Mouse (Mus musculus) kidney, embryonic 15.5 days (tissue): ENCODE data around the gene Hoxa6. TPM values are rescaled to one million over a fixed set of nuclear protein-coding genes. Genes with fewer than 3 reads are reported as not detected.

Experiments
- ATAC-seq: fragments of 200-750 bp; cut with Nextera tagmentation; replicated peaks from 2 replicates; pipeline ENCODE4 v1.8.0; 2017; ENCODE audit warnings: moderate TSS enrichment; ENCODE audit not compliant: low FRiP score
- H3K27ac ChIP-seq: fragments of 300-500 bp; sonication (generic); 2 replicates; pipeline ENCODE4 v1.5.1; 2015; ENCODE audit warnings: mild to moderate bottlenecking, inconsistent platforms
- H3K27me3 ChIP-seq: fragments of 300-500 bp; sonication (generic); 2 replicates; pipeline ENCODE4 v1.6.1; 2015; ENCODE audit warnings: inconsistent platforms
- H3K36me3 ChIP-seq: fragments of 300-500 bp; sonication (generic); 2 replicates; pipeline ENCODE4 v1.6.1; 2015; ENCODE audit warnings: inconsistent platforms
- H3K4me1 ChIP-seq: fragments of 300-500 bp; sonication (generic); 2 replicates; pipeline ENCODE4 v1.6.1; 2015; ENCODE audit warnings: inconsistent platforms
- H3K4me2 ChIP-seq: fragments of 300-500 bp; sonication (generic); 2 replicates; pipeline ENCODE4 v1.6.1; 2015; ENCODE audit warnings: moderate library complexity, mild to moderate bottlenecking, inconsistent platforms
- H3K4me3 ChIP-seq: fragments of 300-500 bp; sonication (generic); replicated peaks from 2 replicates; pipeline ENCODE4 v1.5.1; 2015; ENCODE audit warnings: mild to moderate bottlenecking, inconsistent platforms
- H3K9ac ChIP-seq: fragments of 300-500 bp; sonication (generic); 2 replicates; pipeline ENCODE4 v1.6.1; 2015; ENCODE audit warnings: mild to moderate bottlenecking, inconsistent platforms
- H3K9me3 ChIP-seq: fragments of 300-500 bp; sonication (generic); replicated peaks from 2 replicates; pipeline ENCODE4 v1.6.1; 2016; ENCODE audit warnings: inconsistent platforms
- WGBS: fragments of 180-500 bp; shearing (Covaris S2); methylation state at CpG from one replicate; pipeline ENCODE4 v1.1.7; 2015; ENCODE audit warnings: mixed read lengths; 5-methylcytosine and 5-hydroxymethylcytosine counted together
- polyA plus RNA-seq: library from polyadenylated mRNA; unstranded; fragments of >200 nt; fragmentation: Nextera tagmentation; extraction: Ambion mirVana; gene quantifications from 2 replicates; pipeline ENCODE4 v1.2.1, GENCODE M21; 2015

Gene Hoxa6
- polyA plus RNA-seq, 1 experiment from 2014 or later: 4.3 TPM

DNA sequence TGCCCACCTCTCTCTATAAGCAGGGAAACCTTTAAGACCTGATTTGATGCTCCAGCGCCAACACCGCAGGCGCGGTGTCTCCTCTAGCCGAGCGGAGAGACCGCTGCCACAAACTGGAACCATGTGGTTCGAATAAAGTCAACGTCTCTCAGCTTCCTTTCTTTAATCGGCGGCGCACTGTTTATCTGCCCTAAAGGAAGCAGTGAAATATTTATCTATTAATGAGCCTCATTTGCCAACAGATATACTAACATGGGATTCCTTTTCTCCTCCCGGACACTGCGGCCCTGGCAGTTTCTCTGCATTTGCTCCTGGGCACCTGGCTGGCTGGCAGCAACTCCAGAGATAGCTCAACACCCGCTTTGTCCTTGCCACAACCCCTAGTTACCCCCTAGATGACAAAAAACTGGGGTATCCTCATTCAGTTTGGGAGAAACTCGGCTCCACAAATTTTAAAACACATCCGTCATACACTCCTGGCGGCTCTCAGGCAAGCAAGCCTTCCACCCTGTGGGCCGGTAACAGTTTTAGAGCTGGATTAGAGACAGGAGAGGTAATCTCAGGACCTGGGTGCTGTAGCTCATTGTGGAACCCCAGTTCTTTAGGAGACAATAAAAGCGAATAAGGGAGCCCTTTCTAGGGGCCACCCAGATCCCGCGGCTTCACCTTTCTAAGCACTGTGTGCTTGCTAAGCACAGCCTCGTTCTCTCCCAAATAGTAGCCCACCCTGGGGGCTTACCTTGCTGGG, 9.5 kb upstream of the Hoxa6 start:
- peak overlapping the region; percentile 99 for H3K27ac ChIP-seq
- H3K4me2 ChIP-seq: peak overlapping the region; percentile 92
- peaks cover 64% of the 10 kb centered on the region for H3K4me1 ChIP-seq
- H3K9ac ChIP-seq: peak overlapping the region; percentile 78
- H3K36me3 ChIP-seq: no peaks in the 10 kb centered on the region
- no peak for ATAC-seq
- no peaks in the 10 kb centered on the region for H3K9me3 ChIP-seq
- WGBS: 13% methylated on average over 23 of the region's 23 CpGs
- peaks cover 21% of the 10 kb centered on the region; the same call in 1 of the 2 replicates for H3K27me3 ChIP-seq
- peak overlapping the region; percentile 67 for H3K4me3 ChIP-seq

DNA sequence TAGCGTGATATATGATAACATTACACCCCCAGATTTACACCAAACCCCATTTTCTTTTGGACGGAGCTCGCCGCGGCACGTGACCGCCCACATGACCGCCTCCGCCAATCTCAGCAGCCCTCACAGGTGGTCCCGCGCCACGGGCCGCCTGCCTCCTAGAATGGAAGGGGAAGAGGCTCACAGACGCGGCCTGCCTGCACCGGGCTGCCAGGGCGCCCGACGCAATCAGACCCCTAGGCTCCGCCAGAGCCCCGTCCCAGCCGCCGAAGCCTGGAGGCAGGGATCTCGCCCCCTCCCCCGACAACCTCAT, 8.9 kb upstream of the Hoxa6 start:
- H3K4me1 ChIP-seq: peaks cover 64% of the 10 kb centered on the region
- peak overlapping the region; percentile 99 for H3K27ac ChIP-seq
- ATAC-seq: peak; percentile 80
- peak overlapping the region; percentile 67 for H3K4me3 ChIP-seq
- H3K27me3 ChIP-seq: peaks cover 21% of the 10 kb centered on the region; the same call in 1 of the 2 replicates
- peak overlapping the region; percentile 92 for H3K4me2 ChIP-seq
- H3K36me3 ChIP-seq: no peaks in the 10 kb centered on the region
- 0% methylated on average over 25 of the region's 25 CpGs for WGBS
- H3K9ac ChIP-seq: peak overlapping the region; percentile 78
- H3K9me3 ChIP-seq: no peaks in the 10 kb centered on the region

DNA sequence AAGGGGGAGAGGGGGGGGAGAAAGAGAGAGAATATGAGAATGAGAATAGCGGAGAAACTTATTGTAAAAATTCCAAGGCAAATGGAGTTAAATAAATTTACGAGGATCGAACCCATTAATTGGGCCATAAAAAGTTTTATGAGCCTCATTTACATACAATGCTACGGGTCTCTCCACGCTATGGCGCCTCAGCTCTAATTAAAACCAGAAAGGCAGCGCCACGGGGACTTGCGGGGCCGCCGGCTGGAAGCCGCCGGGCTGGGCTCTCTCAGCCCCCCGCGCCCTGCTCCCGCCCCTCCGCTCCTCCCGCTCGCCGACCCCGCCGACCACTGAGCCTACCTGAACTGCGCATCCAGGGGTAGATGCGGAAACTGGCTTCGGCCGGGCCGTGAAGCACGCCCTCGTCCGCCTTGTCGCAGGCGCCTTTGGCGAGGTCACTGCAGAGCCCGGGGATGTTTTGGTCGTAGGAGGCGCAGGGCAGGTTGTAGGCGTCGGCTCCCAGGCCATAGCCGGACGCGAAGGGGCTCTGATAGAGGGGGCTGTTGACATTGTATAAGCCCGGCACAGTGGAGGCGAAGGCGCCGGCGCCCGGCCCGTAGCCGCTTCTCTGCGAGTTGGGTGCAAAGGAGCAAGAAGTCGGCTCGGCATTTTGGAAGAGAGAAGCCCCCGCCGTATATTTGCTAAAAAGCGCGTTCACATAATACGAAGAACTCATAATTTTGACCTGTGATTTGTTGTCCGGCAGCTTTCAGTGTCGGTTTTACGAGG, 8.4 kb upstream of the Hoxa6 start:
- Histone ChIP-seq H3K9me3 (no peaks in the 10 kb centered on the region), H3K27ac (peak overlapping the region; percentile 99), H3K36me3 (no peaks in the 10 kb centered on the region), H3K27me3 (peaks cover 17% of the 10 kb centered on the region; the same call in 1 of the 2 replicates), H3K4me2 (peak overlapping the region; percentile 92), H3K9ac (peak overlapping the region; percentile 78), H3K4me3 (peak overlapping the region; percentile 67), H3K4me1 (peaks cover 58% of the 10 kb centered on the region)
- WGBS: under 1% methylated on average over 60 of the region's 60 CpGs
- ATAC-seq: peak; percentile 15; the same call in 1 of the 2 replicates

DNA sequence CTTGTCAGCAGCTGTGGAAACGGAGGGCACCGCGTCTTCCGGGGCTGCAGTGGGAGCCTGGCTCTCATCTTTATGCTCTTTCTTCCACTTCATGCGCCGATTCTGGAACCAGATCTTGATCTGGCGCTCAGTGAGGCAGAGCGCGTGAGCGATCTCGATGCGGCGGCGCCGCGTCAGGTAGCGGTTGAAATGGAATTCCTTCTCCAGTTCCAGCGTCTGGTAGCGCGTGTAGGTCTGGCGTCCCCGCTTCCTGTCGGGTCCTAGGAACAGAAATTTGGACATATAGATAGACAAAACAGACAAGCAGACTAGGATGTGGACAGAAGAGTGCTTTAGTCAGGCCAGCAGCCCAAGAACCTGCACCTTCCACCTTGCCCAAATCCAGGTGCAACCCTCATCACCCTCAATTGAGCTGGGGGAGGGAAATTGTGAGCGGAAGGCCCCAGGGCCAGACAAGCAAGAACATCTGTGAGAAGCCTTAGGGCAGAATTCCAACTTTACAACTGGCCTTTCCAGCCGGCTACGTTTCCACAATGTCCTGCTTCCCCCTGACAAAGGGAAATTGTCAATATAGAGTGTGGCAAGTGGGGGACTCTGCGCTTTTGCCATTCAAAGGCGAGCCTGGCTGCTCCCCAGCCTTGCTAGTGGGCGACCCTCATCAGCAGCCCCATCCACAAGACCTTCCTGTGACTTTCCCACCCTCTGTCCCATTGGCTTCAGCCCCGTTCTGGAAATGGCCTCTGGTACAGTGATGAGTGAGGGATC, 7.4 kb upstream of the Hoxa6 start:
- H3K9ac ChIP-seq: peak overlapping the region; percentile 78
- H3K36me3 ChIP-seq: no peaks in the 10 kb centered on the region
- ATAC-seq: no peak
- H3K9me3 ChIP-seq: no peaks in the 10 kb centered on the region
- H3K4me1 ChIP-seq: peaks cover 61% of the 10 kb centered on the region
- peak overlapping the region; percentile 67 for H3K4me3 ChIP-seq
- WGBS: 1% methylated on average over 30 of the region's 30 CpGs
- H3K4me2 ChIP-seq: peak overlapping the region; percentile 92
- peak overlapping the region; percentile 99 for H3K27ac ChIP-seq
- peaks cover 15% of the 10 kb centered on the region; the same call in 1 of the 2 replicates for H3K27me3 ChIP-seq

DNA sequence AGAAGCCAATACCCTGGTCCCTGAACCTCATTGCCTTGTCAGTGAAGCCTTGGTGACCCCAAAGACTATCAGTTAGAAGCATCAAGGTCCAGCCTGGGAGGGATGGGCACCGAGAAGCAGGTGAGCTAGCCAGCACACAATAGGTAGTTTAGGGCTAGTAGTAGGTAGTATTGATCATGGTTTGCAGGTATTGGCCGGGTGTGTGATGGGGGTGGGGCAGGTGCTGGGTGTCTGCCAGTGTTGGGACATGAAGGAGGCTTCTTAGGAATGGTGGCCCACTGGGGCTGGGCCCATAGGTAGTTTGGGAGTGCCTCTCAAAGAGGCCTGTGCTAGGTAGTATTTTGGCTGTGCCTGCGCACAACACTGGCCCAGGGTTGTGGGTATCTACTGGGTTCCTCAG, 6.5 kb upstream of the Hoxa6 start:
- WGBS: 36% methylated on average over 3 of the region's 3 CpGs
- peak overlapping the region; percentile 92 for H3K4me2 ChIP-seq
- no peaks in the 10 kb centered on the region for H3K9me3 ChIP-seq
- no peak for ATAC-seq
- peak overlapping the region; percentile 67 for H3K4me3 ChIP-seq
- H3K4me1 ChIP-seq: peaks cover 65% of the 10 kb centered on the region
- H3K27me3 ChIP-seq: peaks cover 15% of the 10 kb centered on the region; the same call in 1 of the 2 replicates
- H3K27ac ChIP-seq: peak overlapping the region; percentile 99; the same call in 1 of the 2 replicates
- H3K9ac ChIP-seq: peak overlapping the region; percentile 78; the same call in 1 of the 2 replicates
- no peaks in the 10 kb centered on the region for H3K36me3 ChIP-seq

DNA sequence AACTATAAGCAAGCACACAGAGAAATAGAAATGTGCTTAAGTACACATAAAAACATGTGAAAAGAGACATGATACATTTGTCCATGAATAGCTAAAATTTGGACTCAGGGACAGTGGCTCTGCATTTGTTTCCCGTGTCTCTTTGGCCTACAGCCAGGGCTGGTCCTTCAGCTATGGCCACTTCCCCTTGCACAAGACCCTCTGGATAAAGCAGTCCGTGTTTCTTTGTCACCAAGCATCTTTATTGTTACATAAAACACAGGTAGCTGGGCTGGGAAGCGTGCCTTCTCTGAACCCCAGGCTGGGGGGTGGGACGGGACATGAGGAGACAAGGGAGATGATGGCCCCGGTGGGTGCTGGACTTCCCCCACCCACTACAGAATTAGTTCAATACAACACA, 5.7 kb upstream of the Hoxa6 start:
- peaks cover 66% of the 10 kb centered on the region for H3K4me1 ChIP-seq
- H3K4me2 ChIP-seq: peak overlapping the region; percentile 92
- H3K9ac ChIP-seq: 0 out of 2 replicates have a peak overlapping the region, but pooled peaks have one; percentile 4
- H3K4me3 ChIP-seq: peak overlapping the region; percentile 69
- H3K36me3 ChIP-seq: no peaks in the 10 kb centered on the region
- H3K27ac ChIP-seq: peak overlapping the region; percentile 99
- no peaks in the 10 kb centered on the region for H3K9me3 ChIP-seq
- no peak for ATAC-seq
- H3K27me3 ChIP-seq: peaks cover 15% of the 10 kb centered on the region; the same call in 1 of the 2 replicates
- 18% methylated on average over 5 of the region's 5 CpGs for WGBS

DNA sequence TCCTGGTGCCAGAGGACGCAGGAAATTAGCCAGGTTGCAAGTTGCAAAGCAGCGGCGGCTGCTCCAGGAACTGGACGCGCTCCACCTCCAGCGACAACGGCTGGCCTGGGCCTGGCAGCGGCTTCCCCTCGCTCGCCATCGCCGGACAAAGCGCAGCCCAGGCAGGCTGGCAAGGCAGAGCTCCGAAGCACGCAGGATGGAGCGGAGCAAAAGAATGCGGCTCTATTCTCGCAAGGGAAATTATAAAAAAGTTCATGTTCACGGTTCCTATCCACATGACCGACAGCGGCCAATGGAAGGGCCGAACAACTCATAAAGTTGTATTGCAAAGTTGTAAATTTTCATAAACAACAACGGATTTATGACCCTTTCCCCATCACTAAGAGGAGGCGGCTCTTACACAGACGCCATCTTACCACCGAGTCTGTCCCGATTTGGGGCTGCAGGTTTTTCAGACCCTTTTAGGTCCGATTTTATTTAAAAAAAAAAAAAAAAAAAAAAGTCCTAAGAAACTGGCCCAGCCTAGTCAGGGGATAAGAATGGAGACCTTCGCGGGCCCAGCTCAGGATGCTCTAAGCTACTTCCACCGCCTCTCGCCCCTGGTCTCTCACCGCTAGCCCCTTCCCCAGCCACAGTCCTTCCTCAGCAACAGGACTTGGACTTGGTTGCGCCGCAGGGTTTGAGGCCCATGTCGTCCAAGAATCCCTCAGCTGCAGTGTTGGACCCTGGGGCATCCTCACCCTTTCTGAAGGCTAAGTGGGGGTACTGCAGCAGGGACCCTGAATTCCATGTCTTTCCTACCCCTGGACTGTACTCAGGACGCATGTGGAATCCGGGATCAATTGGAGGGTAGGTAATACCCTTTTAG, 4.8 kb upstream of the Hoxa6 start, which contains the start of the genes Hoxa3 and Gm28308:
TSS of gene Hoxa3 (minus strand) at position 218 of the 868 bp plus-strand sequence.
TSS of gene Gm28308 (minus strand) at position 221 of the 868 bp plus-strand sequence.
- WGBS: 3% methylated on average over 38 of the region's 38 CpGs
- H3K9ac ChIP-seq: peak within 1 kb of the TSS; percentile 85
- H3K27me3 ChIP-seq: peaks cover 15% of the 10 kb centered on the region; the same call in 1 of the 2 replicates
- ATAC-seq: peak; percentile 52
- peak within 1 kb of the TSS; percentile 69 for H3K4me3 ChIP-seq
- H3K4me2 ChIP-seq: peak within 1 kb of the TSS; percentile 92
- peaks cover 66% of the 10 kb centered on the region for H3K4me1 ChIP-seq
- H3K27ac ChIP-seq: peak within 1 kb of the TSS; percentile 99
- no peaks in the 10 kb centered on the region for H3K36me3 ChIP-seq
- H3K9me3 ChIP-seq: no peaks in the 10 kb centered on the region

DNA sequence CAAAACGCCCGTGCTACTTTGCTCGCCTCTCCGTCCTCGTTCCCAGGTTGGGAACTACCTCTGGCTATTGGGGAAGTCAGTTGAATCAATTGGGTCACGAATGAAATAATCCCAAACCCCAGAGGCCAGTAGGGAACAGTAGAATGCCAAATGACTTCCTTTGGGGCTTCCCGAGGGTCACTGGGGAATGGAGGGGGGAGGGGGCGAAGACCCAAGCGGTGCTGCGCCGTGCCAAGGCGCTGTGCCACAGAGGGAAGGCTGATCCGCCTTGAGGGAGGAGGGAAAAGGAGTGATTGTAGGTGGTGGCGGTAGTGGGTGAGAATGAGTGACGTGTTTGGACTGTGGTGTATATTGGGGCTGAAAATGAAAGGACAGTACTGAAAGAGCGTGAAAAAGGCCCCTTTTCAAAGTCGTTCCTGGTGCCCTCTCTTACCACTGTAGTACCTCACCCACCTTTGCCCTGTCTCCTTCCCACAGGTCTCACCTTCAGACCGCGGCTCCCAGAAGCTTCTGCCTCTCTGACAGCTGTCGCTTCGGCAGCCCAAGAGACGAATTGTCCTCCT, 4.1 kb upstream of the Hoxa6 start:
- Histone ChIP-seq H3K9ac (peak overlapping the region; percentile 85), H3K9me3 (no peaks in the 10 kb centered on the region), H3K4me3 (peak overlapping the region; percentile 69), H3K27ac (peak overlapping the region; percentile 99), H3K4me2 (peak overlapping the region; percentile 92), H3K27me3 (peaks cover 15% of the 10 kb centered on the region; the same call in 1 of the 2 replicates), H3K36me3 (no peaks in the 10 kb centered on the region), H3K4me1 (peaks cover 66% of the 10 kb centered on the region)
- WGBS: under 1% methylated on average over 22 of the region's 22 CpGs
- 0 out of 2 replicates have a peak, but pooled peaks have one; percentile 12 for ATAC-seq

DNA sequence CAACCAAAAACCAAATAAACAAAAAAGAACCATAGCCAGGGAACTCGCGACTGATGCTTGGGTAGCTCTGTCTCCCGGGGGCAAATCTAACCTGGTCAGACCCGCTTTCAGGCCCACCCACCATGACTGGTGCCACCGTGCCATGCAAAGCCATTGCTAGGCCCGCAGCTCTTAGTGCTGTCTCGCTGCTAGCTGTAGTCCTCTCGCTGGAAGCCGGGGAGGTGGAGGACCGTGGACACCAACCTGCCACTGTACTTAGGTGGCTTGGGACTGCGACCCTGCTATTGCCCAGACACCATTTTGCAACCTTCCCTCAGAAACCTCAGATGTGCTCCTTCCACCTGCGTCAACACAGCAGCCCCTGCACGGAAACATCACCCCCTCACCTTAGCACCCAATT, 3.4 kb upstream of the Hoxa6 start:
- Histone ChIP-seq H3K9me3 (no peaks in the 10 kb centered on the region), H3K27ac (peak overlapping the region; percentile 99), H3K4me3 (peak overlapping the region; percentile 69), H3K36me3 (no peaks in the 10 kb centered on the region), H3K4me1 (peaks cover 70% of the 10 kb centered on the region), H3K4me2 (peak overlapping the region; percentile 92), H3K27me3 (peaks cover 13% of the 10 kb centered on the region; the same call in 1 of the 2 replicates), H3K9ac (peak overlapping the region; percentile 85)
- ATAC-seq: no peak
- WGBS: under 1% methylated on average over 13 of the region's 13 CpGs

DNA sequence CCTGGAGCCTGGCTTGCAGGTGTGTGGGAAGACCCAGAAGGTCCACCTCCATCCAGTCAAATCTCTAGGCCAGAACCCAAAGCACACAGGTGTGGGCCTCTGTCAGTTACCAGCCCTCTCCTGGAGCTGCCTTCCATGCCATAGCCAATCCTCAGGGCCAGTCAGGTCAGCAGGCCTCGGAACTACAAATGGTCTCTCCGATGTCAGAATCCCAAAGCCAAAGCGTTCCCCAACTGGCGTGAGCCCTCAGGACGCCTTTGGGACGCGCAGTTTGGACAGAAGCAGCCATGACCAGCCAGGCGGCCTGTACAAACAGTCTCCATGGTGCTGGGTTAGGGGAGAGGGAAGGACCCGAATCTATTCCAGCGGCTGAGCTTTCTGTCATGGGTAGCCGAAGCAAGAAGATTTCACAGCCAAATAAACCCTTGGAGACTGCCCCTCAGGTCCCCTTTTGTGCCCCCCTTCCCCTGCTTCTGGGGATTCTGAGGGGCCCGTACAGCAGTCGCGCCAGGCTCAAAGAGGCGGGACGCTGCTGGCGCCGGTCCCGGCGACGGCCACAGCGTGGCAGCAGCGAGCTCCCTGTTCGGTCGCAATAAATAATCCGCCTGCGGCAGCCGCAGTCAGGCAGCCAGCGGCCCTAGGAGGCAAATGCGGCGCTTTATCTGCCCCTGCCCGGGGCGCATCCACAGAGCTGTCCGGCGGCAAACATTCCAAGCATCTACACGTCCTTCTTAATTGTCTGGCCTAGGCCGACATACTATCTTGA, 2.8 kb upstream of the Hoxa6 start:
- WGBS: under 1% methylated on average over 37 of the region's 37 CpGs
- peaks cover 75% of the 10 kb centered on the region for H3K4me1 ChIP-seq
- H3K27ac ChIP-seq: peak overlapping the region; percentile 99
- H3K4me2 ChIP-seq: peak overlapping the region; percentile 92
- ATAC-seq: peak; percentile 40
- 0 out of 2 replicates have a peak, but pooled peaks cover 3% of the 10 kb centered on the region for H3K36me3 ChIP-seq
- peaks cover 13% of the 10 kb centered on the region; the same call in 1 of the 2 replicates for H3K27me3 ChIP-seq
- no peaks in the 10 kb centered on the region for H3K9me3 ChIP-seq
- peak overlapping the region; percentile 85 for H3K9ac ChIP-seq
- peak overlapping the region; percentile 69 for H3K4me3 ChIP-seq
